Mouse (Mus musculus): ENCODE results near the gene Exoc6b.

GRCm38 (mm10) chr6:84798736-84799135 is 270.6 kb downstream of the Exoc6b start:
- no peak for TF ChIP-seq CTCF (IDR thresholded peaks at IDR 0.05; ENCODE audit: borderline replicate concordance, extremely low read depth, insufficient read depth, insufficient read length)
- no peak for TF ChIP-seq POLR2A (IDR thresholded peaks at IDR 0.05; ENCODE audit: borderline replicate concordance, extremely low read depth, insufficient read depth, insufficient read length, poor library complexity, severe bottlenecking)
